Mouse (Mus musculus): ENCODE measurements around the gene Cplx3. TPM values are rescaled to one million over a fixed set of nuclear protein-coding genes. Genes with fewer than 3 reads are reported as not detected.

Cplx3 gene
- not detected for polyA plus RNA-seq (2014; fragmentation: Illumina TruSeq; extraction: RNeasy Lipid Tissue Mini Kit (QIAGEN cat#74804); ENCODE audit: low read depth, low replicate concordance)

DNA sequence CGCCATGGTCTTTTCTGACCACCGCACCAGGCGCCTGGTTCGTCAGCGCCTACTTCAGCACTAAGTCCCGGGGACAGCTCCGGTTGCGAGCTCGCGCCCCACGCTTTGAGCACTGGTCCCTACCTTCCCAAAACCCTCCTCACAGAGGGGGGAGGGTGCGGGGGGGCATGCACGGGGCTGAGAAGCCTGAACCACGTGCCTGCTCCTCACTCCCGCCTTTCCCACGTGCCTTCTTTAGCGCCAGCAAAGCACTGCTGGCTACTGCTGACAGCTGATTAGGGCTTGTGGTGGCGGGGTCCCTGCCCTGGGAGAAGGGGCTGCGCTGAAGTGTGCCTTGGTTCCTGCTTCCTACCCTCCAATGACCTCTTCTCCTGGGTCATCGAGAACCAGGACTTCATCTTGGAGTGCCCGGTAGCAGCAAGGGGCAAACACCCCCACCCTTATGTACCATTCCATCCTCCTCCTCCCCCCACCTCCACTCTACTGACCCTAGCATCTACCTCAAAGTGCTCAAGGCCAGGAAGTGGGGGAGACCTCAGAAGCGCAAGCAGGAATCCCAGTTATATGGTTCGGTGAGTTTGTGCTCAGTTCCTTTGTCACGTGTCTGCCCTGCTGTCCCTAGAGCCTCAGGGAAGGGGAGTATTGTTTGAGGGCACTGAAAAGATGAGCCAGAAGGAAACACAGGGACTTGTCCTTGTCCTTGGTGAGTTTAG, at the start of gene Cplx3:
Gene Cplx3 (minus strand): TSS at position 143 of the 713 bp plus-strand sequence.

DNA sequence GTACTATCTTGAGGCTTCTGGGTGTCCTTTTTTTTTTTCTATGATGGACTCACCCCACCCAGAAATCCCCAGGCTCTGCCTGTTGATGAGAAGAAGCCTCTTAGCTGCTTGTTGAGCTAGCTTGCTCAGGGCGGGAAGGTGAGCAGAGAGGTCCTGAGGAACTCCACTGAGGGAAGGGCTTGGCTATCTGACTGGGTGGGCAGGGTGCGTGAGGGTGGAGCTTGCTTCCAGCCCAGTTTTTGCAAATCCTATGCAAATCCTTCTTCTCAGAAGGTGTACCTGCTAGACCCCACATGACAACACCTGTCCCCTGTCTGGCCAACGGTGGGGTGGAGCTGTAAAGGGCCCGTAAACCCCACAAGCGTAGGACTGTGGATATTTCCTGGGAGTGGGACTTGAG, 47.2 kb upstream of the Cplx3 start, which contains the start of gene Csk:
Gene Csk (minus strand): TSS at position 349 of the 400 bp plus-strand sequence.

DNA sequence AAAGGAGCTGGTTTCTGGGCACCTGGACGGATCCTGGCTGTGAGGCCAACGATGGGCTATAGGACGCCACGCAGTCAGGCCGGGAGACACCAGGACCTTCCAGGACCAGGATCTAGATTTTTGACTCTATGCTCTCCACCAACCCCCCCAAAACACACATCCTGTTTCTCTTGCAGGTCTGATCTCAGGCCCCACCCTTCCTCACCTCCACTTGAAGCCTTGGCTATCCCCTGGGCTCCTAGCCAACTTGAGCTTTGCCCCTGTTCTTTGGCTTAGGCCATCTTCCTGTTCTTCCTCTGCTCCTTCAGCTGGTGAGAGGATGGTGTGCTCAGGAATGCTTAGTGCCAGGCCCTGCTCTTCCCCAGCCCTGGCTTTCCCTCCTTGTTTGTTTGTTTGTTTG, 14.6 kb upstream of the Cplx3 start, which contains the start of gene Lman1l:
Gene Lman1l (minus strand): TSS at position 101 of the 400 bp plus-strand sequence.

DNA sequence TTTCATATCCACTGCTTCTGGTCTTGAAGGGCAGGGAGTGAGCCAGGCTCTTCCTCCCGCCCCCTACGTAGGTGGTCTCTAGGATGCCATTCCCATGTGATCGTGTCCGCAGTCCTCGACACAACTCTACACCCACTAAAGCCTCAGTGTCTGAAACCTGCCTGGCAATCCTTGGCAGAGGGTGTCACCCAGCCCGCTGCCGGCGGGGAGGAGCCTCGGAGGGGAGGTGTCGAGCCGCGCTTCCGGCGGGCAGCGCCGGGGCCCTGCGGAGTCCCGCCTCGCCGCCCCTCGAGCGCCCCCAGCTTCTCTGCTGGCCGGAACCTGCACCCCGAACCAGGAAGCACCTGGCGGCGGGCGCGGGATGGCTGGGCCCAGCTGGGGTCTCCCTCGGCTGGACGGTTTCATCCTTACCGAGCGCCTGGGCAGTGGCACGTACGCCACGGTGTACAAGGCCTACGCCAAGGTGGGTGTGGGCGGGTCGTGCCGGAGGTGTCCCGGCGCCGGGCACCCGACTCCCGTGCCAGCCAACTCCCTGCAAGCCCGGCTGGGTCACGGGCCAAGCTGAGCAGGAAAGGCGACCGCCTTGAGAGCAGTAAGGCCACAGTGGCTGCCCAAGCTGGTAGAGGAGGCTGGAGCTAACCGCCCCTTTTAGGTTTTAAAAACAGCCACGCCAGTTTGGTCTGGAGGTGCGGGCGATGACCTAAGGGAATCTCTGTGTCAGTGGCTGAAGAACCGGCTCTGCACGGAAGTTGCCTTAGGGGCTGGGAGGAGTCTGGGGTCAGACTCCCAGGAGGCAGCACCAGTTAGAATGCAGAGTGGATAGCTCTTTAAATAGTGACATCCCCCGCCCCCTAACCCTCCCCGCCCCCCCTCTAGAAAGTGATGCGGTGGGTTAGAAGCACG, 16.6 kb downstream of the Cplx3 start, which contains the start of gene Ulk3:
Gene Ulk3 (plus strand): TSS at position 229 of the 903 bp plus-strand sequence.

DNA sequence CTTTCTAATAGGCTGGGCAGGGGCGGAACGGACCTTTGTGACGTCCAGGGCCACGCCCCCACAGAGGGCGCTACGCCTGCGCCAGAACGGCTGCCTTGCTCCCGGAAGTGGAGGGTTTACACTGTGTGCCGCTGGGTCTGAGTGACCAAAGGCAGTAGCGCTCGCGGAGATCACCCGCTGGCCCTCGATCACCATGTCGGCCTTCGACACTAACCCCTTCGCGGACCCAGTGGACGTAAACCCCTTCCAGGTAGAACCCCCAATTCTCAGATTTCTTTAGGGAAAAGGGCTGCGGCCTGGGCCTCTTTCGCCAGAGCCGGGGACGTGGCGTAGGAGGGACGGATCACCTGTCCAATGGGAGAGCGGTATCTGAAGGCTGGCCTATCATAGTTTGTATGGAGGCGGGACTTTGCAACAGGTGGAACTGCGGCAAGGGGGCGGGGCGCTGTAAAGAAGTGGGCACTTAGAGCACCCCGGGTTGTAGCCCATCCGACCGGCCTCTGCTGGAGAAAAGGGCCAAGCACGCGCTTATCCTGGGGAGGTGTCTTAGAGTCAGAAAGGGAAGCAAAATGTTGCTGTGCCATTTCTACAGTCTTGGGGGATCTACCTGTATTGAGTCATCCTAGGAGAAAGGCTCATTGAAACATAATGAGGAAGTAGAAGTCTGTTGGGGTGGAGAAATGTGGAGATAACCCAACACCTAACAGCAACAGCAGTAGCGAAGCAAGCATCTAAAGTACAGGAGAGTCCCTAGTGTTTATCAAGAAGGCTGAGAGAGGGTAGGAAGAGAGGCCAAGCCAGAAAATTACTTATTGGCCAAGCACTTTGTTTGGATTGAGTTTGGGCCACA, 45.0 kb downstream of the Cplx3 start, which contains the start of gene Scamp2:
Gene Scamp2 (plus strand): TSS at position 83 of the 850 bp plus-strand sequence.

DNA sequence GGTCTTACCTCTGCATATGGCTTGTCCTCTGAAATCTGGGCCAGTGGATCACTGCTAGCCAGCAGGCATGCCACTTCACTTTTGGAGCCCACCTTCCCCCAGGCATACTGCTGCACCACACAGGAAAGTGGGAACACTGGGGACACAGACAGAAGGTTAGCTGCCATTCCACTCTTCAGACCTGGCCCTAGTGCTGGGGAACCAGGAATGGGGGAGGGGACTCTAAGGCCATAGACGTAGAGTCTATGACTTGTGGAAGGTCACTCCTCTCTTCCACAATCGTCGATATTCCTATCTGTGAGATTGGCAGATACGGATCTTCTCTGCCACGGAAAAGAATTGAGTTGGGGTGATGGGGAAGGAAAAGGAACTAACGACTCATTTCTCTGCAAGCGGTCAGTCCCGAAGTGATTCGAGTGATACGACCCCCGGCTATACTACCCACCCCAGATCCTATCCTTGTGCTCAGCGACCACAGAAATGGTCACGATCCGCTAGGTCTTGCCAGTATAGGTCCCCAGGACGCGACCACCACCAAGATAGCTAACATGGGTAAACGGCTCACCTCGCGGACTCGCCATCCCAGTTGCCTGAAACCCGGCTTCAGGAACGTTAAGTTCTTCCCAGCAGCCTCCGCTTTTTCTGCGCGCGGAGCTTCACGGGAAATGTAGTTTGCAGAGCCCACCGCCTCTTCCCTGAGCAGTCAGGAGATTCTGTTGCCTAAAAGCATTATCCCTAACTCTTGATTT, 53.8 kb downstream of the Cplx3 start, which contains the start of gene Mpi:
Gene Mpi (minus strand): TSS at position 625 of the 749 bp plus-strand sequence.

Other genes with a start within 250 kb of the Cplx3 start
- 7.9 TPM for gene Ppcdc, start 166.2 kb downstream of the Cplx3 start, polyA plus RNA-seq (2014; fragmentation: Illumina TruSeq; extraction: RNeasy Lipid Tissue Mini Kit (QIAGEN cat#74804); ENCODE audit: low read depth, low replicate concordance)
- 10.6 TPM for gene Scamp5, start 138.2 kb downstream of the Cplx3 start, polyA plus RNA-seq (2014; fragmentation: Illumina TruSeq; extraction: RNeasy Lipid Tissue Mini Kit (QIAGEN cat#74804); ENCODE audit: low read depth, low replicate concordance)
- not detected for gene Rpp25, start 102.3 kb downstream of the Cplx3 start, polyA plus RNA-seq (2014; fragmentation: Illumina TruSeq; extraction: RNeasy Lipid Tissue Mini Kit (QIAGEN cat#74804); ENCODE audit: low read depth, low replicate concordance)
- gene Cox5a, start 85.0 kb downstream of the Cplx3 start, polyA plus RNA-seq (2014; fragmentation: Illumina TruSeq; extraction: RNeasy Lipid Tissue Mini Kit (QIAGEN cat#74804); ENCODE audit: low read depth, low replicate concordance), result 1,567 TPM
- 6.4 TPM for gene Fam219b, start 68.8 kb downstream of the Cplx3 start, polyA plus RNA-seq (2014; fragmentation: Illumina TruSeq; extraction: RNeasy Lipid Tissue Mini Kit (QIAGEN cat#74804); ENCODE audit: low read depth, low replicate concordance)
- gene Mpi, start 53.5 kb downstream of the Cplx3 start, polyA plus RNA-seq (2014; fragmentation: Illumina TruSeq; extraction: RNeasy Lipid Tissue Mini Kit (QIAGEN cat#74804); ENCODE audit: low read depth, low replicate concordance), result 16.5 TPM
- gene Scamp2, start 45.3 kb downstream of the Cplx3 start, polyA plus RNA-seq (2014; fragmentation: Illumina TruSeq; extraction: RNeasy Lipid Tissue Mini Kit (QIAGEN cat#74804); ENCODE audit: low read depth, low replicate concordance), result 28.1 TPM
- gene Ulk3, start 16.8 kb downstream of the Cplx3 start, polyA plus RNA-seq (2014; fragmentation: Illumina TruSeq; extraction: RNeasy Lipid Tissue Mini Kit (QIAGEN cat#74804); ENCODE audit: low read depth, low replicate concordance), result 6.8 TPM
- gene Lman1l, start 14.5 kb upstream of the Cplx3 start, polyA plus RNA-seq (2014; fragmentation: Illumina TruSeq; extraction: RNeasy Lipid Tissue Mini Kit (QIAGEN cat#74804); ENCODE audit: low read depth, low replicate concordance), result not detected
- 1.9 TPM for gene Csk, start 47.4 kb upstream of the Cplx3 start, polyA plus RNA-seq (2014; fragmentation: Illumina TruSeq; extraction: RNeasy Lipid Tissue Mini Kit (QIAGEN cat#74804); ENCODE audit: low read depth, low replicate concordance)
- gene Cyp1a2, start 77.4 kb upstream of the Cplx3 start, polyA plus RNA-seq (2014; fragmentation: Illumina TruSeq; extraction: RNeasy Lipid Tissue Mini Kit (QIAGEN cat#74804); ENCODE audit: low read depth, low replicate concordance), result not detected
- 1.3 TPM for gene Cyp1a1, start 81.6 kb upstream of the Cplx3 start, polyA plus RNA-seq (2014; fragmentation: Illumina TruSeq; extraction: RNeasy Lipid Tissue Mini Kit (QIAGEN cat#74804); ENCODE audit: low read depth, low replicate concordance)
- gene Edc3, start 102.3 kb upstream of the Cplx3 start, polyA plus RNA-seq (2014; fragmentation: Illumina TruSeq; extraction: RNeasy Lipid Tissue Mini Kit (QIAGEN cat#74804); ENCODE audit: low read depth, low replicate concordance), result 2.6 TPM
- gene Clk3, start 159.6 kb upstream of the Cplx3 start, polyA plus RNA-seq (2014; fragmentation: Illumina TruSeq; extraction: RNeasy Lipid Tissue Mini Kit (QIAGEN cat#74804); ENCODE audit: low read depth, low replicate concordance), result 23.9 TPM
- gene Arid3b, start 230.5 kb upstream of the Cplx3 start, polyA plus RNA-seq (2014; fragmentation: Illumina TruSeq; extraction: RNeasy Lipid Tissue Mini Kit (QIAGEN cat#74804); ENCODE audit: low read depth, low replicate concordance), result 0.89 TPM

All from kidney, adult 10 weeks (tissue).